Mouse (Mus musculus): ENCODE data around the gene Ppp1r9a.
A peak's percentile ranks its signal among the peaks of the same experiment; 100 is the strongest.

Ppp1r9a gene

GRCm38 (mm10) chr6:5164855-5165254, 262.1 kb downstream of the Ppp1r9a start:
- DNase-seq: no peak

DNA sequence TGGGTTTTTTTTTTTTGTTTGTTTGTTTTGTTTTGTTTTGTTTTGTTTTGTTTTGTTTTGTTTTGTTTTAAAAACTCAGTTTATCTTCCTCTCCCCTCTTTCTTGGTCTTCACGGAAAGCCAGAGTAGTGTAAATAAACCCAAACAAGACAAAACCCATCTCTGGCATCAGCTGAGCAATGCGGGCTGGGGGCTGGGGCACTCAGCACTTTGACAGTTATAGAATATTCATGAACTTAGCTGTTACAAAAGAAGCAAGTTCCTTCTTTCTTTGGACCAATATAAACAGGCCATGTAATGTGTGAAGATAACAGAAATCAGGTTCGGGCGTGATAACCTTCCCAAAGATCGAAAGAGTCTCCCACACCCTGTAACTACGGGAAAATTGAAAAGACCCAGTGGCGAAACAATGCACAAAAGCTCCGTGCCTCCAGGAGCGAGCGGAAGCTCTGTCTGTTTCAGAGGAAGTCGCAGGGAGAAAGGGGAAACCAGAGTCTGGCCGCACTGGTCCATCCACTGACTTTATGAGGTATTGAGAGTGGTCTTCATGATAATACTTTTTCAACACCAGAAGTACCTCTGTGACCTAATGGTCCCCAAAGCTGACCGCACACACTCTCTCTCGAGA, 264.4 kb downstream of the Ppp1r9a start:
- no peak for DNase-seq

GRCm38 (mm10) chr6:5168158-5168557, 265.4 kb downstream of the Ppp1r9a start:
- no peak for DNase-seq

GRCm38 (mm10) chr6:5171418-5171817, 268.7 kb downstream of the Ppp1r9a start:
- no peak for DNase-seq

DNA sequence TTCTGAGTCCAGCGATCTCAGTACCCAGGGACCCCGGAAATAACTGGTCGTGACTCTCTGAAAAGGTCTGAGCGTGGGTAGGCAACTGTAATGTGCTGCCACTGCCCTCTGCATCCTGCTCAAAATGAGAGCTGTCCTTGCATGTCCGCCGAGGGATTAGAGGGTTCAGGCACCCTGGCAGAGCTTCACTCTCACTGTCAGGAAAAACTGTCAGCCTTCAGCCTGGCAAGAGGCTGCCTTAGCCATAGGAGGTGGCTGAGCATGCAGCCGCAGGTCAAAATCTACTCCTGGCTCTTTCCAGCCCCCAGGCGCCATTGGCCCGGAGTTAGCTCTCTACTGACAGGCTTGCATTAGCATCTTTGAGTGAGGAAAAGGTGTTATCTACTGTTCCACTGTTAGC, 269.9 kb downstream of the Ppp1r9a start:
- peak; percentile 12 to 16 for DNase-seq

DNA sequence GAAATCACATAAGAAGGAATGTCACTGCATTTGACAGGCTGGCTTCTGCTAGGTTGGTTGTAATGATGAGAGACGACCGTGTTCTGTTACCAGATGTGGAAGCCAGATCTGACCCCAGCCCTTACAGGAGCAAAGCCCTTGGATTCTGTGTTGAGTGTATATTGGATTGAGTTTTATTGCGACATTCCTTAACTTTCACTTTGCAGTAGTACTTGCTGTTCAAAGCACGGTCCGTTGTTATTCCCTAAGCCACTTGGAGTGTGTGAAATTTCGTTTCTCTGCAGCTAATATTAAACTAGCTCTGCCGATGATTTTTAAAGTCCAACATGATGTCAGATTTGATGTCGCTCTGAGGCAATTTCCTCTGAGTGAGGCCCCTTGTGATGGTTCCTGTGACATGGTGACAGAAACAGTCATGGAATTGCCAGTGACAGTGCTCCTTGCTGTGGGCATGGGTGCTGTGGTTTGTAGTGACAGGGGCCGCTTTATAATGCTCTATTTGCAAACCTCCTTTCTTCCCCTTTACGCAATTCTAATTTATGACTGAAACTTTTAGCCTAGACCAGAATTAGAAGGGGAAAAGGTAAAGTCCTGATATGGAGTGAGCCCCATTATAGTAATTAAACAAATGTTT, 271.6 kb downstream of the Ppp1r9a start:
- DNase-seq: no peak

- DNase-seq: no peak
These were observed 275.5 kb downstream of the Ppp1r9a start for GRCm38 (mm10) chr6:5177967-5178891.

GRCm38 (mm10) chr6:5179189-5179588, 276.5 kb downstream of the Ppp1r9a start:
- no peak for DNase-seq

- DNase-seq: no peak
These were observed 277.9 kb downstream of the Ppp1r9a start for GRCm38 (mm10) chr6:5180645-5181044.

DNA sequence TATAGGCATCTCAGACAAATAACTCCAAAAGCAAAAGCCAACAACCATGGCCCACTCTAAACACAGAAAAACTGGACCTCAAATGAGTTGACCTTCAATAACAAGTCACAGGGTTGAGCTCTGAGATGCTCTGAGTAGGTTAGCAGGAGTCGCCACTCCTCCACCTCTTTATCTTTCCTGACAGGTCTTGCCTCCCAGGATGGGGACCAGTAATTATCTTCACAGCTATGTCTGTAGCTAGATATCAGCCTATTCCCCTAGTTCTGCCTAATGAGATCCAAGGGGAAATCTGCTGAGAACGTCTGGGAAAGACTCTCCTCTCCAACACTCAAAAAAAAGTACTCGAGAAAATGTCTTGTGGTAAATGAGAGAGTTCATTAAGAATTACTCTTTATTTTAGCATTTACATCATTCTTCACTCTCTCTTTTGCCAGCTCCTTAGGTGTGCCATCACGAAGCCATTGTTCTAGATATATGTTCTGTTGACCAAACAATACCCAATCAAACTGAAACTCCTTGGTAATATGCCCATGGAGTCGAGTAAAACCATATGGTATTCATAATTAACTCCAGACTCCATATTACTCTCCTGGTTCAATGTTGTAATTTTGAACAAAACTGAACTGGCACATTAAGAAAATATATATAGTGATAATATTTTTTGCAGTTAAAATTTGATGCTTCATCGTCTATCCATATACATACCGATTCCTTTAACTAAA, 283.7 kb downstream of the Ppp1r9a start:
- no peak for DNase-seq

DNA sequence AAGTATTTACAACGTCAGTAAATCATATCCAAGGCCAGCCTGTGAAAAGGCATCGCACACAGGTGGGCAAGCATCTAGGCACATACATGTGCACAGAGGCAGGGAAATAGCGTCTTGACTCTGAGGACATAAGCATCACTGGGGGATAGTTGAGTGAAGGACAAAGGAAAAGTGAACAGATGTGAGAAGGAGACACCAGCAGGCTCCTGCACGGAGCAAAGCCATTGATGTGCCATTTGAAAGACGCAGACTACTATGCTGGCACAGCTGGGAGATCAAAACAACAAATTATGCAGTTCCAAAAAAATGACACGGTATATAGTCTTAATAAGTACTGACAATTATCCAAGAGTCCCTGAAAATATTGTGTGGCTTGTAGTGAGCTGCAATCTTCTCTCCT, 284.9 kb downstream of the Ppp1r9a start:
- no peak for DNase-seq

GRCm38 (mm10) chr6:5188036-5188435, 285.3 kb downstream of the Ppp1r9a start:
- no peak for DNase-seq

DNA sequence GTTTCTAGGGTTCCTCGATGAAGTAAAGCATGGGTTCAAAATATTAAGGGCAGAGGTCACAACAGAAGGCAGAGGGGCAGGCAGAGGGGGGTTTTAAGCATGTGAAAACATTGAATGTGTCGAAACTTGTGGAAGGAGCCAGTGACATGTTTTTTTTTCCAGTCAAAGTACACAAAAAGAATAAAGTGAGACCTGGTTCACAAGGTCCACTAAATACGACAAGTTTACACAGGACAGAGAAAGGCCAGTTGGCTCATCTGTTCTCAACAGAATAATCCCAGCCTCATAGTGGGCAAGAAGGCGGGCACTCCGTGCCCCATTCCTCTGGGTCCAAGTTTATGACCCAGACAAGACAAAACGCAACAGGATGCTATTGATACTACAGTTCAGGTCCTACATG, 286.2 kb downstream of the Ppp1r9a start:
- DNase-seq: no peak

GRCm38 (mm10) chr6:5189507-5189906, 286.8 kb downstream of the Ppp1r9a start:
- no peak for DNase-seq

DNA sequence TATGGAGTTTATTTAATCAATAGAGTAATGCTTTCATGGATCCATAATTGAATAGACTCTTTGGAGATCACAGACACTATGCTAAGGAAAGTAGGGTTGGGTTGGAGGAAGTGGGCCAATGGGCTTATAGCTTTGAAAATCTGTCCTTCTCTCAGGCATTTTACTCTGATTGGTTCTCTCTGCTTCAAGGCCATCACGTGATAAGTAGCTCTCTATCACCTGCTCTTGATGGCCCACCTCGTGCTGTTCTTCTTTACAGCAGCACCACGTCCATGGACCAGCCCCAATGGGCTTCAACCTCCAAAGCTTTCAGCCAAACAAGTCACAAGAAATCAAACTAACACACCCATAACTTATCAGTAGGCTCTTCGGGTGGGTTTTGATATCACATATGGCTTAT, 288.0 kb downstream of the Ppp1r9a start:
- DNase-seq: no peak

DNA sequence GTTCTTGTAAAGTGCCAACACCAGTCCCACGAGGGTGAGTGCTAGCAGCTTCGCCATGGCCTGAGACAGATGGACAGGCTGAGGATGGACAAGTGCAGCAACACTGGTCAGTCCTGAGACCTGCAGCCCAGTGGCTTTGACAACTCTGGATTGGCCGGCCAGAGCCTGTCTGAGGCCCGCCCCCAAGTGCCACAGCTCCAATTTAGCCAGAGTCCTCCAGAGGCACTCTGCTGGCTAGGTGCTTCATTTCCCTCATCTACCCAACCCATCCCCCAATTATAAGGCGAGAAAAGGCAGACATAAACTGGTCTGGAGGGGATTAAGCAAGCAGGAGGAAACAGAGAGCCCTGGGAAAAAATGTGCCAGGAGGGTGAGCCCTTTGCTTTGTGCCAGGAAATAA, 291.0 kb downstream of the Ppp1r9a start, which contains the start of gene Pon1:
Gene Pon1 (minus strand): TSS at position 254 of the 400 bp plus-strand sequence.
- no peak for DNase-seq

DNA sequence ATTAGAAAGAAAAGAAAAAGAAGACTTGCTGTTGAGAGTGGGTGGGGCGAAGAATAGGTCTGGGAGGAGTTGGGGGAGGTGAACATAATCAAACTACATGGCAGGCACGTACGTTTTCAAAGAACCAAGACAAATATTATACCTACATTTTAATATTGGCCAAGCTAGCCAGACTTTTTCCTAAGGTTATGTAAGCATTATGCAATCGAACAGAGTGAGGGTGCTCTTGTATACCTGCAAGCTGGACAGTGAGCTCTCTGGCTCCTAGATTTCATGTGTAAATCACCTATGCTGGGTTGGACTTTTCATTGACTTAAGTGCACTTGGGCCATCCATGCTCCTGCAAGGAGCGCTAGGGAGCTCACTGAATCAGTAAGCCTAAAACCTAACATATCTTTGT, 295.9 kb downstream of the Ppp1r9a start:
- DNase-seq: no peak

GRCm38 (mm10) chr6:5199376-5199905, 296.7 kb downstream of the Ppp1r9a start:
- DNase-seq: no peak

- DNase-seq: no peak
These were observed 297.2 kb downstream of the Ppp1r9a start for GRCm38 (mm10) chr6:5199916-5200315.

GRCm38 (mm10) chr6:5207817-5208216, 305.1 kb downstream of the Ppp1r9a start:
- no peak for DNase-seq

Measured in cerebellum, postnatal 36 days (tissue).